Mouse (Mus musculus): ENCODE measurements around the gene Ttc1.

Gene Ttc1

GRCm38 (mm10) chr11:43747233-43748226 lies at the start of gene Ttc1:
Gene Ttc1, minus strand, starts transcription at chr11:43748008.
- ATAC-seq (ENCODE audit: low TSS enrichment), result peak; percentile 100

- ATAC-seq (ENCODE audit: low TSS enrichment), result no peak
Observed at GRCm38 (mm10) chr11:43795992-43796391, 48.2 kb upstream of the Ttc1 start.

- no peak for ATAC-seq (ENCODE audit: low TSS enrichment)
Observed at GRCm38 (mm10) chr11:43790446-43790845, 42.6 kb upstream of the Ttc1 start.

- peak; percentile 92 for ATAC-seq (ENCODE audit: low TSS enrichment)
Observed at GRCm38 (mm10) chr11:43783772-43784171, 36.0 kb upstream of the Ttc1 start.

- ATAC-seq (ENCODE audit: low TSS enrichment), result no peak
Observed at GRCm38 (mm10) chr11:43783106-43783505, 35.3 kb upstream of the Ttc1 start.

- peak; percentile 77 for ATAC-seq (ENCODE audit: low TSS enrichment)
Observed at GRCm38 (mm10) chr11:43779551-43779950, 31.7 kb upstream of the Ttc1 start.

GRCm38 (mm10) chr11:43776324-43776694 lies 28.5 kb upstream of the Ttc1 start:
- no peak for ATAC-seq (ENCODE audit: low TSS enrichment)

- ATAC-seq (ENCODE audit: low TSS enrichment), result 0 out of 2 replicates have a peak, but pooled peaks have one; percentile 33
Observed at GRCm38 (mm10) chr11:43775469-43776323, 27.9 kb upstream of the Ttc1 start.

- no peak for ATAC-seq (ENCODE audit: low TSS enrichment)
Observed at GRCm38 (mm10) chr11:43773725-43774124, 25.9 kb upstream of the Ttc1 start.

- ATAC-seq (ENCODE audit: low TSS enrichment), result no peak
Observed at GRCm38 (mm10) chr11:43770110-43770509, 22.3 kb upstream of the Ttc1 start.

- no peak for ATAC-seq (ENCODE audit: low TSS enrichment)
Observed at GRCm38 (mm10) chr11:43767749-43768148, 19.9 kb upstream of the Ttc1 start.

GRCm38 (mm10) chr11:43766922-43767648 lies 19.3 kb upstream of the Ttc1 start:
- peak; percentile 98 for ATAC-seq (ENCODE audit: low TSS enrichment)

GRCm38 (mm10) chr11:43758436-43758835 lies 10.6 kb upstream of the Ttc1 start:
- ATAC-seq (ENCODE audit: low TSS enrichment), result no peak

GRCm38 (mm10) chr11:43755411-43755810 lies 7.6 kb upstream of the Ttc1 start:
- ATAC-seq (ENCODE audit: low TSS enrichment), result no peak

- no peak for ATAC-seq (ENCODE audit: low TSS enrichment)
Observed at GRCm38 (mm10) chr11:43754568-43754967, 6.8 kb upstream of the Ttc1 start.

- ATAC-seq (ENCODE audit: low TSS enrichment), result no peak
Observed at GRCm38 (mm10) chr11:43751542-43751941, 3.7 kb upstream of the Ttc1 start.

- ATAC-seq (ENCODE audit: low TSS enrichment), result peak; percentile 53
Observed at GRCm38 (mm10) chr11:43728737-43729301, 19.0 kb downstream of the Ttc1 start.

- no peak for ATAC-seq (ENCODE audit: low TSS enrichment)
Observed at GRCm38 (mm10) chr11:43727796-43728195, 20.0 kb downstream of the Ttc1 start.

GRCm38 (mm10) chr11:43723411-43723810 lies 24.4 kb downstream of the Ttc1 start:
- no peak for ATAC-seq (ENCODE audit: low TSS enrichment)

GRCm38 (mm10) chr11:43712178-43712577 lies 35.6 kb downstream of the Ttc1 start:
- ATAC-seq (ENCODE audit: low TSS enrichment), result peak; percentile 42

- no peak for ATAC-seq (ENCODE audit: low TSS enrichment)
Observed at GRCm38 (mm10) chr11:43708409-43708808, 39.4 kb downstream of the Ttc1 start.

Measured in frontal cortex, adult (tissue).